Mouse (Mus musculus) embryonic facial prominence, embryonic 14.5 days (tissue): ENCODE data around the gene Card14. TPM values are rescaled to one million over a fixed set of nuclear protein-coding genes. Genes with fewer than 3 reads are reported as not detected.

Source experiments
- ATAC-seq: fragments of 200-750 bp; cut with Nextera tagmentation; 2 replicates; pipeline ENCODE4 v1.8.0; 2017; ENCODE audit warnings: low read depth, moderate number of reproducible peaks, moderate TSS enrichment
- DNase-seq: peaks from one replicate; pipeline ENCODE4 v3.0.0-alpha.2; 2015; ENCODE audit warnings: low spot score
- H3K27ac ChIP-seq: fragments of 300-500 bp; sonication (generic); replicated peaks from 2 replicates; pipeline ENCODE4 v1.5.1; 2014; ENCODE audit warnings: low read depth, mild to moderate bottlenecking, low read length, moderate library complexity
- H3K27me3 ChIP-seq: fragments of 300-500 bp; sonication (generic); replicated peaks from 2 replicates; pipeline ENCODE4 v1.6.1; 2014; ENCODE audit warnings: low read length; ENCODE audit not compliant: control insufficient read depth, insufficient read depth
- H3K36me3 ChIP-seq: fragments of 300-500 bp; sonication (generic); 2 replicates; pipeline ENCODE4 v1.6.1; 2014; ENCODE audit warnings: low read length, mixed read lengths; ENCODE audit not compliant: control insufficient read depth, insufficient read depth
- H3K4me1 ChIP-seq: fragments of 300-500 bp; sonication (generic); 2 replicates; pipeline ENCODE4 v1.6.1; 2014; ENCODE audit warnings: antibody characterized with exemption, low read length; ENCODE audit not compliant: control insufficient read depth, insufficient read depth
- H3K4me2 ChIP-seq: fragments of 300-500 bp; sonication (generic); 2 replicates; pipeline ENCODE4 v1.6.1; 2014; ENCODE audit warnings: low read depth, mild to moderate bottlenecking, low read length, moderate library complexity, mixed read lengths
- H3K4me3 ChIP-seq: fragments of 300-500 bp; sonication (generic); 2 replicates; pipeline ENCODE4 v1.5.1; 2014; ENCODE audit warnings: low read depth, mild to moderate bottlenecking, low read length
- H3K9ac ChIP-seq: fragments of 300-500 bp; sonication (generic); 2 replicates; pipeline ENCODE4 v1.6.1; 2014; ENCODE audit warnings: low read depth, mild to moderate bottlenecking, low read length, moderate library complexity, mixed read lengths
- H3K9me3 ChIP-seq: fragments of 300-500 bp; sonication (generic); 2 replicates; pipeline ENCODE4 v1.6.1; 2016; ENCODE audit warnings: low read length; ENCODE audit not compliant: control insufficient read depth
- WGBS: fragments of 180-500 bp; shearing (Covaris S2); extraction: QIAGEN DNeasy Blood & Tissue Kit; methylation state at CpG from one replicate; pipeline ENCODE4 v1.1.7; 2014; 5-methylcytosine and 5-hydroxymethylcytosine counted together
- polyA plus RNA-seq: library from polyadenylated mRNA; unstranded; fragments of >200 nt; fragmentation: Nextera tagmentation; extraction: Ambion mirVana; gene quantifications from 2 replicates; pipeline ENCODE4 v1.2.1, GENCODE M21; 2014

The Card14 gene
- polyA plus RNA-seq, 1 experiment from 2014 or later: 1.4 TPM

DNA sequence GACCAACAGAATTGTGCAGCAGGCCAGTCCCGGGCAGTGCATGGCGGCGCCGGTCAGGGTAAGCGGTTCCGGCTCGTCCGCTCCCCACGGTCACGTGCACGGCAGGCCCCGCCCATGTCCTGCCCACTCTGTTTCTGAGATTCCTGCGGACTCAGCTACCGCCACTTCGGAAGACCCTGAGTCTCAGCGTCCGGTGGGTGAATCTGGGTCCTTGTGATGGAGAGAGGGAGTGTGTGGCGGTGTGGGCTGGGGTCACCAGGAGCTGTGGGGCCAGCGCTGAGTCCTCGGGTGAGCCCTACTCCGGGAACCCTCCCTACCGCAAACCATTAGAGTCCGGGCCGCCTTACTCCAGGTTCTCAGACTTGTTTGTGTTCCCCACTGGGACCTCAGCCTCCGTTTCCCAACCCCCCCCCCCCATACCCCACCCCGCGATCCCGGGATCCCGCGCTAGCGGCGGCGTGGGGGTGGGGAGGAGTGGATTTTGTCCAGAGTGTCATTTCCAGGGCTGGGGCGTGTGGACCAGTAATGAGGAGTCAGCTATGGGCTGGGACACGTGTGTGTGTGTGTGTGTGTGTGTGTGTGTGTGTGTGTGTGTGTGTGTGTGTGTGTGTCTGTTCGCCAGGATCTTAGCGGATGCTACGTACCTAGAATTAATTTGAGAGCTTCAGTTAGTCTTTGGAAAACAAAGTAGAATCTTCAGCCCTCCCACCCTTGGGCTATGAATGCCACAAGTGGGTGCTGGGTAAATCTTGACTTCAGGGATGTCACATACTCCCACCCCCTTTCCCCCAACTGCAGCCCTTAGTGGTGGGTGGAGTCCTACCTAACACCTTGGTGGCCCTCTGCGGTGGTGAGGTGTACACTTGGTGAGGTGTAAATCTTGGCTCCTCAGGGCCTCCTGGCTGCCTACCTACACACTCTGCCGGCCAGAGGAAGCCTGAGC is 48.1 kb downstream of the Card14 start, which contains the start of the genes Sgsh and Slc26a11:
Gene Sgsh, minus strand, starts transcription at position 94 of the 943 bp plus-strand sequence.
Gene Slc26a11, plus strand, starts transcription at position 115 of the 943 bp plus-strand sequence.
- Histone ChIP-seq H3K9ac (peak within 1 kb of the TSS; percentile 79), H3K4me3 (peak within 1 kb of the TSS; percentile 57)
- ATAC-seq: peak; percentile 98

DNA sequence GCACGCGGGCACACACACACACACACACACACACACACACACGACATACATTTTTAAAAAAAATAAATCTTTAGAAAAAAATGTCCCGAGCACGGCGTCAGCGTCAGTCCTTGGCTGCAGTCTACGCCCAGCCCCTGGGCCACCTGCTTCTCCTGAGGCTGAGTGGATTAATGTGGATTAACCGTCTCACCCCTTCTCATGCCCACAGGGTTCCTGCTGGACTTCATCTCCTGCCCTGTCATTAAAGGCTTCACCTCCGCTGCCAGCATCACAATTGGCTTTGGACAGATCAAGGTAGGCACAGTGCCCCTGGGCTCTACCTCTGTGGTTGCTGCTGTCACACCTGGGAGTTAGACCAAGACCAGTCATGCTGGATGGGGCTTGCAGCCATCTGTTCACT is 51.5 kb downstream of the Card14 start:
- Histone ChIP-seq H3K27ac (no peak overlapping the region), H3K4me2 (no peak overlapping the region), H3K27me3 (no peaks in the 10 kb centered on the region), H3K9ac (no peak overlapping the region), H3K4me3 (no peak overlapping the region), H3K9me3 (no peaks in the 10 kb centered on the region), H3K4me1 (peaks cover 10% of the 10 kb centered on the region), H3K36me3 (peaks cover 29% of the 10 kb centered on the region; the same call in 1 of the 2 replicates)
- 83% methylated on average over 10 of the region's 10 CpGs for WGBS
- no peak for ATAC-seq
- DNase-seq: no peak

More for the DNA sequence above, 48.1 kb downstream of the Card14 start, which contains the start of the genes Sgsh and Slc26a11:
- 2% methylated on average over 23 of the region's 40 CpGs for WGBS
- peak within 1 kb of the TSS; percentile 66 for H3K27ac ChIP-seq
- peaks cover 10% of the 10 kb centered on the region for H3K4me1 ChIP-seq
- H3K4me2 ChIP-seq: peak within 1 kb of the TSS; percentile 89
- H3K36me3 ChIP-seq: peaks cover 17% of the 10 kb centered on the region; the same call in 1 of the 2 replicates
- DNase-seq: peak; percentile 89
- H3K9me3 ChIP-seq: no peaks in the 10 kb centered on the region
- no peaks in the 10 kb centered on the region for H3K27me3 ChIP-seq

DNA sequence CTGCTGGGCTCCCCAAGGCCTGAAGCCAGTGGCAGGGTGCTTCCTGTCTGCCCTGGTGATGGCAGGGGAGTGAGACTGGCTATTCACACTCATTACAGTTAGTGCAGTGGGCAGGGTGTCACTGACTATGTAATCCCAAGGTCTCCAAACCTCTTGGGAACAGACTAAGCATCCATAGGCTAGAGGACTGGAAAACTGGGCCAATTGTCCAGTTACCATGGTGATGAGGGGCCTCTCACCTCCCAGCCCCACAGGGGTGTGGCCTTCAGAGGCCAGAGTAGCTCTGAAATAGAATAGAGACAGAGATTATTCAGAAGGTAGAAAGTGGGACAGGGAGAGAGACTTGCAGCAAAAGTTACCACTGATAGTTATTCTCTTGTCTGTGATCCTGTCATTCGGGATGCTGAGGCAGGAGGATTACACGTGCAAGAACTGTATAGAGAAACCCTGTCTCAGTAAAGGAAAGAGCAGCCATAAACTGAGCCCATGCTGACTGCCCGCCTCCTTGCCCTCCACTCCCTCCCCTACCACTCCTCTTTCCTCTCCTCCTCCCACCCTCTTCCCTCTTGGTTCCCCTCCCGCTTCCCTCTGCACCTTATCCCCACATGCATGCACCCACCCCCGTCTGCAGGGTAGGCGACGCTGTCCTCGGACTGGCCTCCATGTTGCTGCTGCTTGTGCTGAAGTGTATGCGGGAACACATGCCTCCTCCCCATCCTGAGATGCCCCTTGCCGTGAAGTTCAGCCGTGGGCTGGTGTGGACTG is 55.4 kb downstream of the Card14 start:
- no peak overlapping the region for H3K27ac ChIP-seq
- DNase-seq (peak; percentile 36), ATAC-seq (peak; percentile 53; the same call in 1 of the 2 replicates)
- H3K4me2 ChIP-seq: 0 out of 2 replicates have a peak overlapping the region, but pooled peaks have one; percentile 15
- no peaks in the 10 kb centered on the region for H3K9me3 ChIP-seq
- H3K27me3 ChIP-seq: no peaks in the 10 kb centered on the region
- no peaks in the 10 kb centered on the region for H3K4me1 ChIP-seq
- H3K36me3 ChIP-seq: peaks cover 40% of the 10 kb centered on the region; the same call in 1 of the 2 replicates
- H3K9ac ChIP-seq: no peak overlapping the region
- 39% methylated on average over 11 of the region's 11 CpGs for WGBS
- no peak overlapping the region for H3K4me3 ChIP-seq

DNA sequence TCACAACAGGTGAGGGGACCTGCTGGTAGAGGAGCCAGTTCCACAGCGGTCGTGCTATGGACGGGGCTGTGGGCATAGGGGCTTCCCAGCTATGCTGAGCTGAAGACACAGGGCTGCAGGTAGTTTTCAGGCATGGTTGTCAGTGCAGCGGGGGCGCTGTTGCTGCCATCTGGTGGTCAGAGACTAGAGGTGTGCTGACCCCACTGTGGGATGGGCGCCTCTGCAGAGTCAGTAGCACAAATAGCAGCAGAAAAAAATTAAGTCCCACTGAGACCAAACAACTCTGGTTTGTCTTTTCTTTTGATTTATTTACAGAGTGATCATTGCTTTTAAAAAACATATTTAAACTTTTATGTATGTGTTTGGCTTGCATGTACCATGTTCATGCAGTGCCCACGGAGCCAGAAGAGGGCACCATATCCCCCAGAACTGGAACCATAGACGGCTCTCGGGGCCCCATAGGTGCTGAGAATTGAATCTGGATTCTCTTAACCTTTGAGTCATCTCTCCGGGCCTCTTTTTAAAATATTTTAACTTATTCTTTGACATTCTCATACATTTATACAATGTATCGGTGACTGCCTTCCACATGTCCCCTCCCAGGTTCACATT is 56.1 kb downstream of the Card14 start:
- Histone ChIP-seq H3K27ac (no peak overlapping the region), H3K4me2 (0 out of 2 replicates have a peak overlapping the region, but pooled peaks have one; percentile 15), H3K36me3 (peaks cover 44% of the 10 kb centered on the region; the same call in 1 of the 2 replicates), H3K9me3 (no peaks in the 10 kb centered on the region), H3K4me3 (no peak overlapping the region), H3K27me3 (no peaks in the 10 kb centered on the region), H3K9ac (no peak overlapping the region), H3K4me1 (no peaks in the 10 kb centered on the region)
- 31% methylated on average over 11 of the region's 11 CpGs for WGBS
- ATAC-seq (peak; percentile 93), DNase-seq (peak; percentile 80)

DNA sequence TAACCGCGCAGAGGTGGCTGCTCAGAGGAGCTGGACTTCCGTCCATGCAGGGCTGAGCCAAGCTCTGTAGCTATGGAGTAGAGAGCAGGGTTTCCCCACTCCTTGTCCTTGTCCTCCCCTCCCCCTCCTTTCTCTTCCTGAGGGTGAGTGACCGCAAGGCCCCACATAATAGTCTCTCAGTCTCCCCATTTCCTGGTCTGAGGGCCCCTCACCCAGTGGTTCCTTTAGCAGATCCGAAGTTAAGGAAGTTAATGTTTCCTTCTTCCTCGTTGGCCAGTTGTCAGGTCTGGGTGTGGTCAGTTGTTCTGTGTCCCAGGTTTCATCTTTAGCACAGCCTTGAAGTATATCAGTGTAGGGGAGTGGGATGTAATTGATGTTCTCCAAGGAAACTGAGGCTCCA is 67.9 kb downstream of the Card14 start:
- Histone ChIP-seq H3K36me3 (peaks cover 34% of the 10 kb centered on the region), H3K4me1 (no peaks in the 10 kb centered on the region), H3K9me3 (no peaks in the 10 kb centered on the region), H3K4me3 (no peak overlapping the region), H3K4me2 (no peak overlapping the region), H3K27ac (no peak overlapping the region), H3K9ac (no peak overlapping the region), H3K27me3 (no peaks in the 10 kb centered on the region)
- ATAC-seq (no peak), DNase-seq (no peak)
- 79% methylated on average over 6 of the region's 6 CpGs for WGBS

DNA sequence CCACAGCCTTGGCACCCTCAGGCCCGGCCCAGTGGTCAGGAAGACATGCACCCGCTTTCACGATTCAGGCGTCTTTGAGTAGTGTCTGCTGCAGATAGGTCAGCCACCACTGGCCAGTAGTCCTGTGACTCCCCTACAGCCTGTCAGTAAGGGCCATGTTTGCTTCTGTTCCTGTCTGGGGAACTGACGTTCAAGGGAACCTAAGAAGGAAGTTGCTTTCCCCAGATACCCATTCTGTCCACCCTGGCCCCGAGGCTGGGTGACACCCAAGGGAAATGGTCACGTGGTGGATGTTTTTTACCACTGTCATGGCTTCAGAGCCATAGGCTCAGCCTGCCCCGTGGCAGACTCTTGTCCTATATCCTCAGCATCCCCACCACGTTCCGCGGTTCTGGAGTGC is 69.8 kb downstream of the Card14 start:
- H3K36me3 ChIP-seq: peaks cover 36% of the 10 kb centered on the region
- DNase-seq: no peak
- ATAC-seq: no peak
- H3K9ac ChIP-seq: no peak overlapping the region
- no peak overlapping the region for H3K27ac ChIP-seq
- H3K4me2 ChIP-seq: no peak overlapping the region
- H3K27me3 ChIP-seq: no peaks in the 10 kb centered on the region
- H3K4me3 ChIP-seq: no peak overlapping the region
- H3K4me1 ChIP-seq: no peaks in the 10 kb centered on the region
- no peaks in the 10 kb centered on the region for H3K9me3 ChIP-seq
- WGBS: 94% methylated on average over 11 of the region's 11 CpGs

DNA sequence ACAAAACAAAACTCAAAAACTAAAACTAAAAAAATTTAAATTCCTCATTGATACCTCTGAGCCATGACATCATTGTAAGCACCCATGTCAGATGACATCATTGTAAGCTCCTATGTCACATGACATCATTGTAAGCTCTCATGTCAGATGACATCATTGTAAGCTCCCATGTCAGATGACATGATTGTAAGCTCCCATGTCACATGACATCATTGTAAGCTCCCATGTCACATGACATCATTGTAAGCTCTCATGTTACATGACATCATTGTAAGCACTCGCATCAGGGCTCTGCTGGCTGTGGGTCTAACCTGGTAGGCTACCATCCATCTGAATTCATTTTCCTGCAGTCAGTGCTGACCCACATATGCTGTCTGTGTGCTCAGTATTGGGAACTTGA is 71.0 kb downstream of the Card14 start:
- DNase-seq (no peak), ATAC-seq (no peak)
- no peak overlapping the region for H3K4me2 ChIP-seq
- peaks cover 36% of the 10 kb centered on the region for H3K36me3 ChIP-seq
- H3K9me3 ChIP-seq: no peaks in the 10 kb centered on the region
- no peak overlapping the region for H3K9ac ChIP-seq
- no peaks in the 10 kb centered on the region for H3K4me1 ChIP-seq
- no peaks in the 10 kb centered on the region for H3K27me3 ChIP-seq
- no peak overlapping the region for H3K27ac ChIP-seq
- no peak overlapping the region for H3K4me3 ChIP-seq
- WGBS: 90% methylated on average over 1 of the region's 1 CpGs
